Mouse (Mus musculus): ENCODE results near the gene Atp2a1.

DNA sequence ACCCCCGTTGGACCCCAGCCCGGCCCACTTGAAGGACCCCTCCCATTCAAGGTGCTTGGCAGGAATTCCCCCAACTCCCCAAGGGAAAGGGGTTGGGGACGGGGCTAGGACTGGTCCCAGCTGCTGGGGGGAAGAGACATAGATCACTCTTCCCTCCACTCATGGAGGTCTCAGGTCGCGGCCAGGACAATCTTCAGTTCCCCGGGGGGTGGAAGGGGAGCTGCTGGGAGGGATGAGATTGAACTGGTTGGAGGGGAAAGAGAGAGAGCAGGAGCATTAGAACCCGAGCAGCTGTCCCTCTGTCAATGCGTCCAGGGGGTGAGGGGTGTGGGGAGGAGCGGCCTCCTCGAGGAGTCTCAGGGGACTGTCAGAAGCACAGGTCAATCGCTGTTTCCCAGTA lies 29.1 kb upstream of the Atp2a1 start:
- TF ChIP-seq POLR2A (IDR thresholded peaks at IDR 0.05; ENCODE audit: low read depth, low read length) (no peak), CTCF (IDR thresholded peaks at IDR 0.05; ENCODE audit: borderline replicate concordance, insufficient read depth, low read length) (no peak)
